Mouse (Mus musculus): Measurements from ENCODE around the gene Birc2.

The Birc2 gene

DNA sequence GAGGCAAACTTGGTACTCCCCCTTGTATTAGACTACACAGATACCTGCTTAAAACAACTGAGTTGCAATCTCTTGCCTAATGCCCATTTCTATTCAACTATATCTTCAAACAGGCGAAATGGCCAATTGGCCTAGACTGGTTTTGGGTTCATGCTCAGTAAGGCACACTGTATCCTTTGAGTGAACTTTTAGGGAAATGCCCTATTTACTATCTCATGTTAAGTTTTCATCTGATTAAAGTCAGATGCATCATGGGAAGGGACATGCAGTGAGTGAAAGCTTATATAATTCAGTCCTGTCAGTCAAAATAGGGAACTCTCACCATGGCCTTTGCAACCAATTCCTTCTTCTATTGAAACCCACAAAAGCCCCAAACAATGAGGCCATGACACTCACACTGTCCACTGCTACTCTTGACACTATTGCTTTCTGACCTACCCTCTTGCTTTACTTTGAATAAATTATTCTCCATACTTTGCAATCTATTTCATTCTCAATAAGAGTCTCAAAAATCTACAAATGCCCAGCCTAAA is 9.9 kb upstream of the Birc2 start:
- DNase-seq (ENCODE audit: low spot score in 2 of 2): no peak

DNA sequence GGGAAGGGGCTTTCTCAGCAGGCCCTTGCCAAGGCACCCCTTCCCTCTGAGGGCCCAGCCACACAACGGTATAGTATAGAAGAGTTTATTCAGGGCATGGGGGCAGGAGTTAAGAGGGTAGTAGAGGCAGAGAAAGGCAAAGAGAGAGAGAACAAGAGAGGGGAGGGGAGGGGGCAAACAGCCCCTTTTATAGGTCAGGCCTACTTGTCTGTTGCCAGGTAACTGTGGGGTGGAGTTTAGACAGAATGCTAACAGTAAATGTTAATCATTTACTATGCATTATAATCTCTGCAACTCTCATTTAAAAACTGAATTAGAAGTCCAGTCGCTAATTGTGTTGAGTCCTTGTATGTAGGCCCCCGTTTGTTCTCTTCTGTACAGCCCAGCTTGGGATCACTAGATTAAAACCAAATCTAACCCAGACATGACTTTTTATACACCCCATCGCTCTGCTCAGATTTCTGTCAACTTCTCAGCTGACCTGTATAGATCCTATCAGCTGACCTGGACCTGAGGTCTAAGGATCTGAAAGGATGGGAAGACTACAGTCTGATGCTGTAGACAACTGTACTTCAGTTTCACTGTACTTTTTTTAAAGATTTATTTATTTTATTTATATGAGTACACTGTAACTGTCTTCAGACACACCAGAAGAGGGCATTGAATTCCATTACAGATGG is 8.5 kb upstream of the Birc2 start:
- no peak for DNase-seq (ENCODE audit: low spot score in 2 of 2)

DNA sequence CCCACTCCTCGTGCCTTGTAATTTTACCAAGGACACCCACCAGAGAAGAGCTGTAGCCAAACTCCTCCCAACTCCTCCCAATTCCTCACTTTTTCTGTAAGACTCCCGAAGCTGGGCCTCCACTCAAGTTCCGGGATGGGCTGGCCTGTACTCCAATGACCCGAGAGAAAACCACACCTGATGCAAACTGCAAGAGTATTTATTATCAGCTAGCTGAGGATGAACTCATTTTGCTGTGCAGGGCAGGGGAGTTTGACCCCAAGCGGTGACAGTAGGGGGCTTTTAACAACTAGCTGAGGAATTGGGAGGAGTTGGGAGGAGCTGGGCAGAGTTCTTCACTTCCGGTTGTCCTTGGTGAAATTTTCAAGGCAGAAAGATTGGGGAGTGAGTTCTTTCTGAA is 4.4 kb upstream of the Birc2 start:
- no peak for DNase-seq (ENCODE audit: low spot score in 2 of 2)

DNA sequence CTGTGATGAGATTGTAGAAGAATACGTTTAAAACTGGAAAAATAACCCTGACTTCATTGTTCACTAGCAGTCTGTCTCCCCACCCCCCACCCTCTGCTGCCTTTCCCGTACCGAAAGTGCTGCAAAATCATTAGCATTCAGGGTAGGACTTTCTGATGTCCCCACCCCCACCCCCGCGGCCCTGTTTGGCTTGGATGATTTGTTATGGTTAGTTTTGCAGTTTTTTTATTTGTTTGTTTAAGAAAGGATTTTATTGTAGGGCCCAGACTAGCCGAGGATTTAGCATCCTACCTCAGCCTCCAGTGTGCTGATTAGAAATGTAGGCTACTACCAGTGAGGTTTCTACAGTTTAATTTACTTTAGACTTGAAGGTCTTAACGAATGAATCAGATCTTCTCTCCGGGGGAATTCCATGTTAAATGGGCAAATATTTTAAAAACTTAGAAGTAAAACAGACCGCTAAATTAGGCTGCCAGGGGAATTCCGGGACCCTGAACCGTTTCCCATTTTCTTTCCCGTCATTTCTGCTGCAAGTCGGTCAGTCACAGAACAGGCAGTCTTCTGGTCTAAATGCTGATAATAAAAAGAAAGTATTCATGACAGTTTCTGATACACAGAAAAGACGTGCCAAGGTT is 1.1 kb upstream of the Birc2 start:
- DNase-seq (ENCODE audit: low spot score in 2 of 2): no peak

DNA sequence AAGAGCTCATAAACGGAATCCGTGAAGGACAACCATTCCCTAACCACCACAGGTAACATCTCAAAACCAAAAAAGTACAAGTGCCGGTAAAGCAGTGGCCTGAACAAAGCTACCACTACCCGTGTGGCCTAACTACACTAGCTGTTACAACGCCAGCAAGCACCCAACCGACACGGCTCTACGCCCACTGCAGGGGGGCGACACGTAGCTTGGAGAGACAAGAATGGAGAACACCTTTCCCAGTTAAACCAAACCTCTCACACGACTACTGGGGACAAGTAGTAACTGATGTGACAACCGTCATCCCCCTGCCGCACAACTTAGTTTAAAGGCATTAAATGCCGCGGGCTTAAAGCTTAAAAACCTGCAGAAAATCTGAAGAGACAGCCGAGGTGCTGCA is 533 bp downstream of the Birc2 start:
- peak; percentile 20 to 35 for DNase-seq (ENCODE audit: low spot score in 2 of 2)

DNA sequence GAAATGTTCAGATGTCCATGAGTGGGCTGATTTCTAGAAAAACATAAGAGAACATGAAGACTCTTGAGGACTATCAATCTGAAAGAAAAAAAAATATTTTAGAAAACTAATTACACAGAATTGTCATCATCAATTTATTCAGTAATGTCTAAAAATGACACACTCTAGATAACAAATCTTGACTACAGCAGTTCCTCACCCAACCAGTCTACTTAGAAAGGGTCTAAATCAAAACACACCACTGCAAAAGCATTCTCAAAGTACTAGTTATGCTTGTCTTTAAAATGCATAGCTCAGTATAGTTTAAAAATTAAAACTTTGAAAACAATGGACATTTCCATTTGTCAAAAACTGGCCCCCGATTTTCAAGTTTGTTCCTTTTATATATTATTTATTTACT is 1.6 kb downstream of the Birc2 start:
- no peak for DNase-seq (ENCODE audit: low spot score in 2 of 2)

DNA sequence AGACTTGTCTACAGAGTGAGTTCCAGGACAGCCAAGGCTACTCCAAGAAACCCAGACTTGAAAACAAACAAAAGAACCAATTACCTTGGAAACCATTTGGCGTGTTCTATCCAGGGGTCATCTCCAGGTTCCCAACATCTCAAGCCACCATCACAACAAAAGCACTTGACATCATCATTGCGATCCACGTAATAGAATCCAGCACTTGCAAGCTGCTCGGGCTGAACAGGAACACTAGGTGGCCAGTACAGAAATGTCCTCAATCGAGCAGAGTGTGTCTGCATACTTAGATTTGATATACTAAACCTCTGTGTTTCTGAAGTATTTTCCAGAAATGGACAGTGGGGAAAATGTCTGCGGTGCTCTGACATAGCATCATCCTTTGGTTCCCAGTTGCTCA is 3.4 kb downstream of the Birc2 start:
- no peak for DNase-seq (ENCODE audit: low spot score in 2 of 2)

DNA sequence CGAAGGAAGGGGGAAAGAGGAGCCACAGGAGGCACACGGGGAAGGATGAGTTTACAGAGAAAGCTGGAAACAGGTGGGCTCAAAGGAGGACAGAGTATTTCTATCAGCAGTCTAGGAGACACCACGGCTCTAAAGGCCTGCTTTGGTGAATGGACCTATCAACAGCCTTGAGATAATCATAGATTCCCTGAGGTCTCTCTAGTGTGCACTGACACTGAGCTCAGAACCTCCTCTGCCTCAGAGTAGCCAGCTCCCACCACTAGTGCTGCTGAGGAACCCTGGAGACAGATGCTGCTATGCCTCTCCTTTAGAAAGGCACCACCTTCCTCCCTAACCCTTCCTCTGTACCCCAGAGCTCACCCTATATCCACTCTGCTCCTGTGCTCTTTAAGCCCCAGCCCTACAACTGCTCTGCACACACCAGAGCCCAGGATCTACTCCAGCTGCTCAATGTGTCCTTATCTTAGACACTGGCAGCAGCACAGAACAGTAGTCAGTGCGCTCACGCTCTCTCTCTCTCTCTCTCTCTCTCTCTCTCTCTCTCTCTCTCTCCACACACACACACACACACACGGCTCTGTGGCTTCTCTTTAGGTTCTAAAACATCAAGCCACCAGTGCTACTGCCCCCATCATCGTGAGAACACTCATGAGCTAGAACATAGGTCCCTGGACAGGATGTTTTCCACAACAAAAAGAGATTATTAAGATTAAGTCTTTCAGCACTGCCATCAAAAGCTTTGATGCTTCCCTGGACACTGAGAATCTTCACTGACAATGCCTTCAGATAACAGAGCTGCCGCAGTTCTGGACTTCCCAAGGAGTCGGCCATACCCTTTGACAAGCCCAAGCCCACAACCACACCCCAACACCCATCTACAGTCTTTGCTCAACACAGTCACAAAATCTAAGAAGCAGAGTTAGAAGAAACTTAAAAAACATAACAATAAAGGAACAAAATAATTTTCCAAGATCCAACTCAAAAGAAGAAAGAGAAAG is 7.0 kb downstream of the Birc2 start:
- DNase-seq (ENCODE audit: low spot score in 2 of 2): no peak

DNA sequence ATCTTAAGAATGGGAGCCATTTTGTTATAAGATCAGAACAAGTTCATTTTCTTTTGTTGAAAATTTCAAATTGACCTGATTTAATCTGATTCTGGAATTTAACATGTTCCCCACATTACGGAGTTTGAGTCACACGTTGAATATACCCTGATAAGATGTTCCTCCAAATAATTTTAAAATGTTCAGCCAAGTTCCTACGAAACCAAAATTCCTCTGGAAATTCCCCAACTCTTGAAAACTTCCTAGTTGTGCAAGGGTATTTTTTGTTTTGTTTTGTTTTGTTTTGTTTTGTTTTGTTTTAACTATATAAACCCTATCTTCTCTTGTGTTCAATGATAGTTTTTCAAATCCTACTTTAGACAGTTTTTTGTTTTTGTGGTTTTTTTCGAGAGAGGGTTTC is 8.2 kb downstream of the Birc2 start:
- DNase-seq (ENCODE audit: low spot score in 2 of 2): no peak

DNA sequence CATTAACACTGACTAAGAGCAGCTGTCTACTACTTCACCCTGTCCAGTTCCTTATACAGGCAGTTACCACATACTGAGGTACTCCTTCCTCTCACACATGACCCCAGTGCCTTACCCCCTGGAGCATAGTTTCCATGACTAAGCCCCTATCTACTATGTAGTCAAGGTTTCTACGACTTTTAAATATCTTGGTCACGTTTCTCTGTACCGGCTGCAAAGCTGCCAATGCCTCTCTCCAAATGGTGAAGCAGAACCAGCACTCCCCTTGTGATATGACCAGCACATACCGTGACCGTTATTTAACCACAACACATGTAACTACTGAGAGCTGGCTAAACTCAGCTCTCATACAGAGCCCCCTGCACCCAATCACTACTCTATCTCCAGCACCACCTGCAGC is 11.9 kb downstream of the Birc2 start:
- no peak for DNase-seq (ENCODE audit: low spot score in 2 of 2)

DNA sequence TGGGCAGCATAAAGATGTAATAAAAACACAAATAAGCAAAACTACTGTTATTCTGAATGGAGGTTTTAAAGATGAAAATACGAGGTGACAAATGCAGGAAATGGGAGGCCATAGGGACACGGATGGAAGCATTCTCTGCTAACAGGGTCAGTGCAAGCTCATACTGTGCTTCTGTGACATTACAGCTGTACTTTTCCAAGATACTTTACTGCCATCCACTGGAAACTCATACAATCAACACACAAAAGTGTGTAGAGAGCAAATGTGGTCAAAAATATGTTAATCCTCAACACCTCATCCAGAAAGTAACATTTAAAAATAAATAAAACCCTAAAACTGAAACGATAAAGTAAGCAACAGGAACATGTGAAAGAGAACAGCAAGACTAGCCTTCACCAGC is 14.1 kb downstream of the Birc2 start:
- DNase-seq (ENCODE audit: low spot score in 2 of 2): no peak

DNA sequence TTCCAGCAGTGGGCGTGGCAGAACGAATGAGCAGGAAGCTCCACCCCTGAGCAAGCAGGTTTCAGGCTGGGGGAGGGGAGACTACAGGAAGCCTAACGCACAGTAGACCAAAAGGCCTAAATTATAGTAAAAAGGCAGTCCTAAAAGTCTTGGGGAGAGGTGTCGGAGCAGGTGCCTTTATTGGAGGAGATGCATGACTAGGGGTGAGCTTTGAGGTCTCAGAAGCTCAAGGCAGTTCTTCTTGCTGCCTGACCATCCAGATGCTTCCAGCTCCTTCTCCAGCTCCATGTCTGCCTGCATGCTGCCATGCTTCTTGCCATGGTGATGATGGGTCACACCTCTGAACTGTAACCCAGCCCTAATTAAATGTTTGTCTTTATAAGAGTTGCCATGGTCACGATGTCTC is 31.8 kb downstream of the Birc2 start:
- DNase-seq (ENCODE audit: low spot score in 2 of 2): no peak

DNA sequence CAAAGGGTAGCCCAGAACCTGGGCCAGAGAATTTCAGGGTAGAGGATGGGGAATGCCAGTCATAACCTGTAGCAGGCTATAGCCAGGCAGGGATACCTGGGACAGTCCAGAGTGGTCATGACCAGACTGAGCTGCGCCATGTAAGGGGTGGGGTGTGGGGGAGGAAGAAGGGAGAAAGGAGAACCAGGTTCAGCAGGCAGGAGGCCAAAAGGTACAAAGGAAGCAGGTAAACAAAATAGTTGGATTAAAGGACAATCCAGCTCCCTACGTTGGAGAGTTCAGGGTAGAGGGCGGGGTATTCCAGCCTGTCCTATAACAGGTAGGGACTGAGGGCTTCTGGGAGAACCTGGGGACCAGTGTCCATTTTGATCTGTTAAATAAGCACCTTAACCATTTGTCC is 38.3 kb downstream of the Birc2 start:
- DNase-seq (ENCODE audit: low spot score in 2 of 2): no peak

DNA sequence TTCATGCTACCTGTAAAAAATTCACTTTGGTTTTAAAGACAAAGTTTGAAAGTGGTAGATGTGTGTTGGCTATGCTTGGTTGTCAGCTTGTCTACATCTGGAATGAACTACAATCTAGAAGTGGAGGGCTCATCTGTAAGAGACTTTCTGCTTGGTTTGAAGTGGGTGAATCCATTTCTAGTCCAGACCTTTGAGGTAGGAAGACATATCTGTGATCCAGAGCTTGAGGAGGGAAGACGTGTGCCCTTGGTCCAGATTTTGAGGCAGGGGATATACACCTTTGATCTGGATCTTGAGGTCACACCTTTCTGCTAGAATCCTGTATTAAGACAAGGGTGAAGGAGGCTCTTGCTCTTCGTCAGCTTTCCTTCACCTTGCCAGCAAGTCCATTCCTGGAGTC is 39.3 kb downstream of the Birc2 start:
- DNase-seq (ENCODE audit: low spot score in 2 of 2): no peak

DNA sequence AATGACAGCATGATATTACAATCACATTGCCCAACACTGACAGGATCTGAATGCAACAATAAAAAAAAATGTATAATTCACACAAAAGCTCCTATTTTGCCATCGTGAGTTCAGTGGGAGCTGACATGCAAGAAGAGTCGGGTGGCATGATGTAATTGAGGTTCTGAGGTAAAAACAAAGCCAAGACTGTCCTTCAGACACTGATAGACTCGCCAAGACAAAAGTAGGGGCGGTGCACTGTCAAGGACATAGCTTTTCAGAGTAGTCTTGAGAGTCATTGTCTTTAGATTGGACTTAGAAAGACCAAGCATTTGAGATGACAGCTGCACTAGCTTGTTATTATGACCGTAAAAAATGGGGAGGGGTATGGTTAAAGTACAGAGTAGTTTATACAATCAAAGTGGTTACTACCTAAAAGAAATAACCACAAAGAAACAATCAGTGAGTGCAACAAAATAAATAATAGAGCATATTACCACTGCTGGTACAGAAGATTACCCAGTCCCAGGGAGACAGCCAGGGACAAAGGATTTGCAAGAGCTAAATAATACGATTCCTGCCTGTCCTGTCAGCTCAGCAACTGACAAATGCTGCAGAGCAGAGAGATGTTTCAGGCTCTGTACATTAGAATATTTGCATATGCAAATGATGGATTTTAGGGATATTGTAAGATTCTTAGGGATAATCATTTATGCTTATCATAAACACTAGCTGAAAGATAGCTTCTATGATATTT is 40.6 kb downstream of the Birc2 start:
- DNase-seq (ENCODE audit: low spot score in 2 of 2): no peak

DNA sequence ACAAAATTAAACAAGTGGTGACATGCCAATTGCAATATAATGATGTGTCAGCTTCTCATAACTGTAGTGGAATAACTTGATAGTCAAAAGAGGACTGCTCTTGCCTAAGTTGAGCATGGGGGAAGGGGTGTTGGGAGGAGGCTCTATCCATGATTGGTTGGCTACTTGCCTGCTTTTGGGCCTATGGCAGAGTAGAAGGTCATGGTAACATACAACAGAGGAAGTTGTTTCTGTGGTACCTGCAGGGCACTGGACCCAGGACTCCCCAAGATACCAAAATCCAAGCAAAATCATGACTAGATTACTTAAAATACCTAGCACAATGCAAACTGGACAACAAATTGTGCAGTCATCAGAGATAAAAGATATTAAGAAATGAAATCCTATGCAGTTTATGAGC is 41.3 kb downstream of the Birc2 start:
- no peak for DNase-seq (ENCODE audit: low spot score in 2 of 2)

DNA sequence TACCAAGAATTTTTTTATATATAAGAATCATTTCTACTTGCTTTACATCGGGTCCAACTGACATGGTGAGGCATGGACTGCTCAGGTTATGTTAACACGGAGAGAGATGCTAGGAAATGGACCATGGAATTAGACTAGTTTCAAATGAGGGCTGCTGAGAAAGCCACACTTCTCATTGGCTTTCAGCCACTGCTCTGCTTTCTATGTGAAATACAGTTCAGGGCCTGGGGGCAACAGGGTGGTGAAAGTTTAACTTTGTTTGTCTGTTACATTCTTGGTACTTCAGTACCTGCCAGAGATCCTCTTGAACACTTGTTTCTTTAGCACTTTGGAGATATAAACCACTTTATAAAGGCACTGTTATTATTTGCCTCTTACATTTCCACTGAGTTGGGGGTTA is 43.3 kb downstream of the Birc2 start:
- DNase-seq (ENCODE audit: low spot score in 2 of 2): no peak

DNA sequence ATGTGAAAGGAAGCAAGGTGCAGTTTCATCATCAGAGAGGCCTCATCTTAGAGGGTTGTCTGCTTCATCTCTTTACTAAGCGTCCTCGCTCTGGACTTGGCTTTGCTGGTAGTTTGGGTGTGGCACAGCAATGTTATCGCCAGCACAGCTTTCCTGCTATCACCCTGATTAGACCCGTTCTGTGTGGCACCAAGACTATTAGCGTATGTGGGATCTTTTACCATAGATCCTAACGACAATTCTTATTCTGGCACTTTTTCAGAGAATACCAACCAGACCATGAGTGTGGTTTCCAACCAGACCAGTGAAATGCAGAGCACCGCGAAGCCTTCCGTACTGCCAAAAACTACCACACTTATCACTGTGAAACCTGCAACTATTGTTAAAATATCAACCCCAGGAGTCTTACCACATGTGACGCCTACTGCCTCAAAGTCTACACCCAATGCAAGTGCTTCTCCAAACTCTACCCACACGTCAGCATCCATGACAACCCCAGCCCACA is 46.2 kb downstream of the Birc2 start:
- no peak for DNase-seq (ENCODE audit: low spot score in 2 of 2)

DNA sequence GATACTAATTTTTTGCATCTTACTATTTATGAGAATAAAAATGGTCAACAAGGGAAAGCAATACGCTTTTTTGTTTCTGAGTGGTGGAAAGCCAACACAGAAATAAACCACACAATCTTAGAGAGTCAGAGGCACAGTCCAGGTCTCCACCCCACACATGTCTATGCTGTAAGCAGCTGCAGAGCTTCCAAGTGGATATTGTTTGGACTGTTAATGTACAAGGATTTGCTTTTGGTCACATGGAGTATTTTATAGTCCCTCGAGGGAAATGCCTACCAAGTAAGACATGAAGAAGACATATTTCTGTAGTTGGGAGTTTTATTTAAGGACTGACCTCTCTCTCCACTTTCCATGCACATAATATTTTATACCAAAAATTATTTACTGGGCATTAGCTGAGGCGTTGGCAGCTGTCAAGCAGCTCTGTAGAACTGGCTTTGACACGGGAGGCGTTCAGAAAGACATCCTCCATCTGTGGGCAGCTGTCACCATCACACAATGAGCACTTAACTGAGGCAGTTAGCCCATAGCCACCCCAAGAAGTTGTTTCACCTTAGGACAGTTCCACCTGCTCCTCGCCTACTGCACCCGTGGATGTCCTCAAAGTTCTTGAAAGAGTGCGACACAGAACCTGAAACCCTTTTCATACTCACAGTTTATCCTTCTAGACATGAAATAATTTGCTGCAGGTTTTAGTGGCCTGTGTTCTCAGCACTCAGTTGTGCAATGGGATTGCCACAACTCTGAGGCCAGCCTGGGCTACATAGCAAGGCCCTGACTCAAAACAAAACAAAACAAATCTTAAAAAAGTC is 46.9 kb downstream of the Birc2 start:
- no peak for DNase-seq (ENCODE audit: low spot score in 2 of 2)

DNA sequence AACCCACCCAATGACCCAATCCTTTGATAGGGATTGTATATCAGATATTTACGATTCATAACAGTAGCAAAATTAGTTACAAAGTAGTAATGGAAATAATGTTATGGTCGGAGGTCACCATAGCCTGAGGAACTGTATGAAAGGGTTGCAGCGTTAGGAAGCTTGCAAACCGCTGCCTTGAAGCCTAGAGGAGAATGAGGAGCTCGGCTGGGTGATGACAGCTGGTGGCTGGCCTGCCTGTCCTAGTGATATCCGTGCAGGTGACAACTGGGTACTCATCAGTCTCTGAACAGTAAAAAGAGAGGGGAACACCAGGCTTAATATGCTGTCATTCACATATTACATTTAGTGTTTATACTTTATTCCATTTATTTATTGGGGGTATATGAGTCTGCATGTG is 48.5 kb downstream of the Birc2 start:
- DNase-seq (ENCODE audit: low spot score in 2 of 2): no peak

DNA sequence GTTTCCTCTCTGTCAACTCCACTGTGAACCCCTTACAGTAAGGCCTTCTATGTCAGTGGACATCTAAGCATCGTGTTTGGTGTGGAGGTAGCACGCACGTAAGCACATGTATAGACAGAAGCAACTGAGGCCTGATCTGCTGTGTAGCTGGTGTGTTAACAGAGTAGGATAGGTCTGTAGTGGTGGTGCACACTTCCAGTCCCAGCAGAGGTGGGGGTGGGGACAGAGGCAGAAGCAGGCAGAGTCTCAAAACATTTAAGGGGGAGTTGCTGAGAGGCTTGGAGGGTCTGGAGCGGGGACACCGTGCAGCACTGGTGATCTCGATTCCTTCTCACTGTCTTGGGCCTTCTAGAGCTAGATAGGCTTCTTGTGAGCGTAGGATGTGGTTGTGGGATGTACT is 50.8 kb downstream of the Birc2 start:
- DNase-seq (ENCODE audit: low spot score in 2 of 2): no peak

Data from spleen, postnatal 14 days (tissue).